ENCODE assay signal across 17 mouse cellular contexts in genomic region chr5:126117291-126117690, GRCm38 (mm10).
"Had no signal": no experiment of that assay in that cellular context is flagged by ENCODE, and none has a peak within 500 bp of the region (broad histone marks: within the 10 kb centered on the region; RNA-seq: fewer than 3 reads in every experiment).

No protein-coding gene starts in this region.

- H3K27me3 ChIP-seq: neural tube, embryonic 12.5 days; neural tube, embryonic 13.5 days; neural tube, embryonic 15.5 days; stomach, embryonic 15.5 days had no signal

- DNase-seq: retina, postnatal 1 day; right cerebral cortex, adult 18-20 months; right cerebral cortex, postnatal 14 days; right cerebral cortex, postnatal 25 days; right cerebral cortex, postnatal 4 days; spleen, adult 18-20 months; thymus, adult 18-20 months; thymus, adult 2 months; thymus, postnatal 14 days; thymus, postnatal 25 days; thymus, postnatal 36 days; thymus, postnatal 4 days had no signal

- H3K4me2 ChIP-seq: neural tube, embryonic 12.5 days; neural tube, embryonic 13.5 days; neural tube, embryonic 15.5 days; stomach, embryonic 15.5 days had no signal

- H3K4me3 ChIP-seq: neural tube, embryonic 12.5 days; neural tube, embryonic 13.5 days; neural tube, embryonic 15.5 days; stomach, embryonic 15.5 days had no signal

- H3K4me1 ChIP-seq: neural tube, embryonic 12.5 days; stomach, embryonic 15.5 days had no signal

- H3K9me3 ChIP-seq: neural tube, embryonic 12.5 days; neural tube, embryonic 13.5 days; neural tube, embryonic 15.5 days; stomach, embryonic 15.5 days had no signal

- H3K9ac ChIP-seq: neural tube, embryonic 12.5 days; neural tube, embryonic 13.5 days; neural tube, embryonic 15.5 days; stomach, embryonic 15.5 days had no signal

- H3K27ac ChIP-seq: neural tube, embryonic 12.5 days; neural tube, embryonic 13.5 days; neural tube, embryonic 15.5 days; stomach, embryonic 15.5 days; stomach, postnatal 0 days had no signal

- H3K36me3 ChIP-seq: neural tube, embryonic 12.5 days; neural tube, embryonic 13.5 days; neural tube, embryonic 15.5 days; stomach, embryonic 15.5 days had no signal
